ENCODE assay signal across 7 mouse cellular contexts in genomic region chr13:23700786-23701520, GRCm38 (mm10). TPM values are rescaled to one million over a fixed set of nuclear protein-coding genes. Genes with fewer than 3 reads are reported as not detected.
A peak's percentile ranks its signal among the peaks of the same experiment; 100 is the strongest.
DNase-seq lines count a peak whose midpoint lies in the region; TF ChIP-seq lines count a peak whose summit lies in the region.

No protein-coding gene starts in this region.

- no peak overlapping the region for H3K4me3 ChIP-seq in left cerebral cortex, adult 2 months
- no peak overlapping the region for H3K4me3 ChIP-seq in macrophage (ENCODE audit: inconsistent target)

- H3K27ac ChIP-seq in left cerebral cortex, adult 2 months = no peak overlapping the region
- H3K27ac ChIP-seq in macrophage = peak overlapping the region; percentile 55

- 0 out of 2 replicates have a peak, but pooled peaks cover 5% of the 10 kb centered on the region for H3K36me3 ChIP-seq in macrophage (ENCODE audit: inconsistent target)

- TF ChIP-seq CTCF in left cerebral cortex, adult 2 months (IDR thresholded peaks at IDR 0.05) = peak; percentile 90

- intact Hi-C loops in left cerebral cortex, adult 2 months (cut with DNase I) = loop anchor here (1.0 kb wide), 1 partner anchor 31 kb away; no protein-coding TSS in a partner anchor

- DNase-seq in WW6 (ENCODE audit: low read depth, low spot score) = peak; percentile 63
- peak; percentile 73 to 74 for DNase-seq in cerebellum, postnatal 14 days
- peak; percentile 41 to 52 for DNase-seq in frontal cortex, postnatal 25 days (ENCODE audit: low spot score in 2 of 2)
- peak; percentile 91 for DNase-seq in induced T-regulatory cell, adult 2 months (ENCODE audit: low read depth)
- DNase-seq in left cerebral cortex, adult 2 months (ENCODE audit: extremely low spot score in 1 of 2, low spot score in 2 of 2) = peak; percentile 65
- DNase-seq in right cerebral cortex, postnatal 4 days = peak; percentile 34

- 1% methylated on average over 8 of the region's 8 CpGs for WGBS in macrophage (ENCODE audit: missing documents)

- H3K79me2 ChIP-seq in macrophage (ENCODE audit: inconsistent target) = no peaks in the 10 kb centered on the region

RNA-seq across cellular contexts. Expression of gene Hist1h4c, which starts 2.7 kb away (rescaled TPM):
- 100 to 1,000 TPM; 103 TPM for total RNA-seq in left cerebral cortex, adult 2 months (2021)
- 10 to 100 TPM in 14 of 26 experiments, 1 to 10 TPM in 12; 4.0 to 49.2 (median 11.4) TPM for total RNA-seq in macrophage (2018; cell fraction: chromatin; rRNA removed)
- total RNA-seq in macrophage (2018; cell fraction: cytosol; rRNA removed) = 10 to 100 TPM; 16.3 to 87.3 (median 38.2) TPM
- 100 to 1,000 TPM in 1 of 26 experiments, 10 to 100 TPM in 23, 1 to 10 TPM in 2; 4.8 to 101 (median 22.1) TPM for total RNA-seq in macrophage (2018; cell fraction: nucleus; rRNA removed)
- 0.53 TPM in 1 of 3 replicates, not detected in the others for polyA plus RNA-seq in macrophage (2018)

RNA-seq across cellular contexts. Expression of gene Hist1h1t, which starts 5.3 kb away (rescaled TPM):
- not detected for total RNA-seq in left cerebral cortex, adult 2 months (2021)
- 1 to 10 TPM in 9 of 26 experiments, not detected in 17; 1.1 to 7.4 (median 2.3) TPM for total RNA-seq in macrophage (2018; cell fraction: chromatin; rRNA removed)
- total RNA-seq in macrophage (2018; cell fraction: cytosol; rRNA removed) = under 1 TPM in 2 of 26 experiments, not detected in 24; 0.17 to 0.22 TPM
- 1 to 10 TPM in 4 of 26 experiments, under 1 TPM in 1, not detected in 21; 0.98 to 2.7 (median 1.3) TPM for total RNA-seq in macrophage (2018; cell fraction: nucleus; rRNA removed)
- not detected in 3 replicates for polyA plus RNA-seq in macrophage (2018)

RNA-seq across cellular contexts. Expression of gene Hfe, which starts 9.7 kb away (rescaled TPM):
- total RNA-seq in left cerebral cortex, adult 2 months (2021) = 1 to 10 TPM; 2.4 to 3.1 TPM
- 10 to 100 TPM in 14 of 26 experiments, 1 to 10 TPM in 12; 2.7 to 31.8 (median 15.3) TPM for total RNA-seq in macrophage (2018; cell fraction: chromatin; rRNA removed)
- total RNA-seq in macrophage (2018; cell fraction: cytosol; rRNA removed) = 10 to 100 TPM; 25.0 to 63.5 (median 42.9) TPM
- total RNA-seq in macrophage (2018; cell fraction: nucleus; rRNA removed) = 10 to 100 TPM; 12.6 to 62.1 (median 39.3) TPM
- polyA plus RNA-seq in macrophage (2018) = 27.7 to 67.4 TPM (median 36.4 TPM) in 3 replicates

RNA-seq across cellular contexts. Expression of gene Hist1h2bc, which starts 17.0 kb away (rescaled TPM):
- total RNA-seq in left cerebral cortex, adult 2 months (2021) = 10 to 100 TPM; 27.0 to 29.1 TPM
- total RNA-seq in macrophage (2018; cell fraction: chromatin; rRNA removed) = 10 to 100 TPM in 7 of 26 experiments, 1 to 10 TPM in 19; 1.6 to 36.8 (median 5.8) TPM
- total RNA-seq in macrophage (2018; cell fraction: cytosol; rRNA removed) = 100 to 1,000 TPM; 112 to 241 (median 169) TPM
- total RNA-seq in macrophage (2018; cell fraction: nucleus; rRNA removed) = 10 to 100 TPM in 24 of 26 experiments, 1 to 10 TPM in 2; 9.0 to 62.0 (median 30.7) TPM
- 101 to 170 TPM (median 160 TPM) in 3 replicates for polyA plus RNA-seq in macrophage (2018)

RNA-seq across cellular contexts. Expression of gene Hist1h2ac, which starts 17.2 kb away (rescaled TPM):
- total RNA-seq in left cerebral cortex, adult 2 months (2021) = 1 to 10 TPM; 2.1 to 2.7 TPM
- total RNA-seq in macrophage (2018; cell fraction: chromatin; rRNA removed) = 1 to 10 TPM in 11 of 26 experiments, under 1 TPM in 12, not detected in 3; 0.21 to 7.6 (median 0.89) TPM
- 1 to 10 TPM in 24 of 26 experiments, under 1 TPM in 2; 0.71 to 4.8 (median 1.6) TPM for total RNA-seq in macrophage (2018; cell fraction: cytosol; rRNA removed)
- total RNA-seq in macrophage (2018; cell fraction: nucleus; rRNA removed) = 1 to 10 TPM in 16 of 26 experiments, under 1 TPM in 9, not detected in 1; 0.29 to 7.6 (median 1.3) TPM
- polyA plus RNA-seq in macrophage (2018) = 0.20 to 0.36 TPM (median 0.33 TPM) in 3 replicates

Comparison
In these comparisons a context has a peak if more than half of its experiments do, and no peak if none do; other contexts are left out.
1. DNase-seq: peak in every context shown above with its lines; median percentile 91 in induced T-regulatory cell, adult 2 months; 74 in cerebellum, postnatal 14 days; 65 in left cerebral cortex, adult 2 months; 63 in WW6; 46 in frontal cortex, postnatal 25 days; 34 in right cerebral cortex, postnatal 4 days.